Mouse (Mus musculus) kidney, postnatal 25 days (tissue): ENCODE measurements around the gene Tff3.

Source experiments
- DNase-seq, 2 experiments: peaks; one replicate each; pipeline ENCODE4 v3.0.0; 2021; ENCODE audit warnings: mixed read lengths in 2 of 2

The Tff3 gene

GRCm38 (mm10) chr17:31119429-31119828, 10.0 kb downstream of the Tff3 start:
- peak; percentile 74 to 87 for DNase-seq

- no peak for DNase-seq
Observed at GRCm38 (mm10) chr17:31117946-31118345, 11.5 kb downstream of the Tff3 start.

GRCm38 (mm10) chr17:31116063-31116462, 13.4 kb downstream of the Tff3 start:
- DNase-seq, result no peak

- no peak for DNase-seq
Observed at GRCm38 (mm10) chr17:31113191-31113856, 16.1 kb downstream of the Tff3 start.

- DNase-seq, result peak in 1 of 2 experiments; percentile 24
Observed at GRCm38 (mm10) chr17:31108388-31108787, 21.1 kb downstream of the Tff3 start.

GRCm38 (mm10) chr17:31103823-31104222, 25.6 kb downstream of the Tff3 start:
- no peak for DNase-seq

- no peak for DNase-seq
Observed at GRCm38 (mm10) chr17:31103007-31103570, 26.4 kb downstream of the Tff3 start.

- DNase-seq, result no peak
Observed at GRCm38 (mm10) chr17:31098788-31099187, 30.7 kb downstream of the Tff3 start.

- no peak for DNase-seq
Observed at GRCm38 (mm10) chr17:31096893-31097292, 32.6 kb downstream of the Tff3 start.

GRCm38 (mm10) chr17:31095570-31095969, 33.9 kb downstream of the Tff3 start:
- no peak for DNase-seq

GRCm38 (mm10) chr17:31094781-31095180, 34.7 kb downstream of the Tff3 start:
- no peak for DNase-seq

- no peak for DNase-seq
Observed at GRCm38 (mm10) chr17:31091023-31091735, 38.3 kb downstream of the Tff3 start.

GRCm38 (mm10) chr17:31089848-31090247, 39.6 kb downstream of the Tff3 start:
- no peak for DNase-seq

GRCm38 (mm10) chr17:31088711-31089110, 40.7 kb downstream of the Tff3 start:
- no peak for DNase-seq

- no peak for DNase-seq
Observed at GRCm38 (mm10) chr17:31086196-31086595, 43.2 kb downstream of the Tff3 start.

- DNase-seq, result no peak
Observed at GRCm38 (mm10) chr17:31085519-31085918, 43.9 kb downstream of the Tff3 start.

- peak; percentile 28 to 68 for DNase-seq
Observed at GRCm38 (mm10) chr17:31082296-31083078, 47.0 kb downstream of the Tff3 start.

GRCm38 (mm10) chr17:31079078-31079840, 50.2 kb downstream of the Tff3 start:
- DNase-seq, result peak; percentile 61 to 82

- DNase-seq, result no peak
Observed at GRCm38 (mm10) chr17:31078581-31078980, 50.9 kb downstream of the Tff3 start.

- DNase-seq, result peak; percentile 13 to 55
Observed at GRCm38 (mm10) chr17:31077561-31077960, 51.9 kb downstream of the Tff3 start.

GRCm38 (mm10) chr17:31075471-31075870, 54.0 kb downstream of the Tff3 start:
- DNase-seq, result peak in 1 of 2 experiments; percentile 34
